Mouse (Mus musculus) heart, postnatal 0 days (tissue): ENCODE data around the gene Bcam.

ENCODE experiments used
- CTCF ChIP-seq: IDR thresholded peaks from 2 replicates; pipeline ENCODE4 v1.5.1; 2016; ENCODE audit warnings: antibody characterized with exemption, control low read depth, low read depth
- EP300 ChIP-seq: IDR thresholded peaks from 2 replicates; pipeline ENCODE4 v1.6.1; 2016; ENCODE audit warnings: antibody characterized with exemption, low read depth

GRCm38 (mm10) chr7:19763829-19764477 lies 6.9 kb downstream of the Bcam start:
- TF ChIP-seq CTCF: no peak
- no peak for TF ChIP-seq EP300
